Mouse (Mus musculus) erythroid progenitor cell, adult 5-6 weeks (primary cell): Measurements from ENCODE around the gene Fam126b. TPM values are rescaled to one million over a fixed set of nuclear protein-coding genes. Genes with fewer than 3 reads are reported as not detected.
A peak's percentile ranks its signal among the peaks of the same experiment; 100 is the strongest.
"Not testable (repeated sequence)": the region's sequence is repeated elsewhere in the genome, so short reads cannot be mapped to it uniquely, and the experiment has no call there.

Experiments
- ATAC-seq: replicated peaks from 2 replicates; pipeline ENCODE4 v1.8.0; 2016; ENCODE audit warnings: moderate number of reproducible peaks, mild to moderate bottlenecking, moderate TSS enrichment, inconsistent platforms; ENCODE audit not compliant: poor library complexity, low FRiP score, severe bottlenecking
- total RNA-seq, 2 experiments: library from RNA; stranded (forward) in 1 of 2; stranded (reverse) in 1 of 2; fragments of 150-400 nt in 1 of 2; fragments of 186-747, 209-891 nt in 1 of 2; gene quantifications; 2 replicates each; pipeline versions ENCODE4 v1.2.3 to v1.2.4; 2015 to 2017; ENCODE audit warnings: low replicate concordance in 2 of 2

Gene Fam126b
- total RNA-seq, 2 experiments from 2014 or later: 6.7 to 11.0 TPM

DNA sequence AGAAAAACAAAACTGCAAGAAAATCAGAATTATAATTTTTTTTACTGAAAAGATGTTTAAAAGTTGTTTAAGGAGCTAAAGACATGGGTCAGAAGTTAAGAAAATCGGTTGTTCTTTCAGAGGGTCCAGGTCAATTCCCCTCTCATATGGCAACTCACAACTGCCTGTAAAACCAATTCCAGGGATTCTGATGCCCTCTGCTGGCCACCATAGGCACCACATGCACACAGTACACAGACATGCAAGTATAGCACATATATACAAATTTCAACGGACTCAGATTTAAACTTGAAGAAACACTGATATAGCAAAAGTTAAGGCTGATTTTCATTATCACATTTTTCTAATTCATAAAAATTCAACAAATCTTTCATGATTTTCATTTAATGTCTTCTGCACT lies 6.9 kb downstream of the Fam126b start:
- peak; percentile 77; the same call in 1 of the 2 replicates for ATAC-seq

DNA sequence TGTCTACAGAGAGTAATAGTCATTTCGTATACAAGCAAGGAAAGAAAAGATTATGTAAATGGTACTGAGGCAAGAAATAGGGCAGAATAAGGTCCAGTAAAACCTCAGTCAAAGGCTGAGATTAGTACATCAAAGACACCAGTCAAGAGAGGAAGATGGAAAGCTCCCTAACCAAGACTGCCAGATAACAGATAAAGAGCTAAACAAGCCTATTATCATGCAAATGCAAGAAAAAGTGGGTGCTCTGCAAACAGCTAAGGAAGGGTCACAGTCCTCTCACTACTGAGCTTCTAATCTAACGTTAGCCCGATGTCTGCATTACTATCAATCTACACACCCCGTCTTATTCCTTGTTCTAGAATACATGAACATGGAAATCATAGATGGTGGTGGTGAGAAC lies 15.7 kb downstream of the Fam126b start:
- ATAC-seq: no peak

DNA sequence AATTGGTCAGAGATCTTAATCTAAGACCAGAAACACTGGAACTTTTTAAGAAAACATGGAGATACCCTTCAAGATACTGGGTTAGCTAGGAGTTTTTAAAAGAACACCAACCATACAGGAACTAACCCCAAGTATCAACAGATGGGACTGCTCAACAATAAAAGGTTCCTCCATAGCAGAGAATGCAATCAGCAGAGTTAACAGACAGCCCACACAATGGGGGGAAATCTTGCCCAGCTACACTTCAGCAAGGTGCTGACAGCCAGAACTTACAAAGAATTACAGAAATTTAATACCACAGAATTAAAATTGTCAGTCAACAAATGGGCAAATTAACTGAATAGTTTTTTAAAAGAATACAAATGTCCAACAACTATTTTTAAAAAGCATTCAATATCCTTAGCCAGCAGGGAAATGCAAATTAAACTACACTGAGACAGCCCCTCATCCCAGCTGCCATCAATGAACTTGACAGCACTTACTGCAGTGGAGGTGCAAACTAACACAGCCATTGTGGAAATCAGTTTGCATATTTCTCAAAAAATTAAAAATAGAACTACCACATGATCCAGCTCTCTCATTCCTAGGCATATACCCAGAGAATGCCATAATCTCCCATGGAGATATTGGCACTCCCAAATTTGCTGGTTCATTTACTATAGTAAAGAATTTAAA lies 17.5 kb downstream of the Fam126b start:
- ATAC-seq: no peak

DNA sequence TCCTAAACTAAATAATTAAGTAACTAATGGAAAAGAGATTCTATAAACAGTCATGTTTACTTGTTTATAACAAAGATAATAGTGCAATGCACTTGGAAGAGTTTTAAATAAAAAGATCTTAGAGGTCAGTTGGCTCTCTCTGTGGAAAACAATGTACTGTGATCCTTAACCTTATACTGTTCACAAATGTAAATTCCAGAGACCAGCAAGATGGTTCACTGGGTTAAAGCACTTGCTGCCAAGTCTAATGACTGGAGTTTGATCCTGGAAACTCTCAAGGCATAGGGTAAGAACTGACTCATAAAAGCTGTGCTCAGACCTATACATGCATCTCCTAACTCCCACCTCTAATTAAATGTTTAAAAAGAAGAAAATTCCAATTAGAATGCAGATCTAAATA lies 19.5 kb downstream of the Fam126b start:
- no peak for ATAC-seq

DNA sequence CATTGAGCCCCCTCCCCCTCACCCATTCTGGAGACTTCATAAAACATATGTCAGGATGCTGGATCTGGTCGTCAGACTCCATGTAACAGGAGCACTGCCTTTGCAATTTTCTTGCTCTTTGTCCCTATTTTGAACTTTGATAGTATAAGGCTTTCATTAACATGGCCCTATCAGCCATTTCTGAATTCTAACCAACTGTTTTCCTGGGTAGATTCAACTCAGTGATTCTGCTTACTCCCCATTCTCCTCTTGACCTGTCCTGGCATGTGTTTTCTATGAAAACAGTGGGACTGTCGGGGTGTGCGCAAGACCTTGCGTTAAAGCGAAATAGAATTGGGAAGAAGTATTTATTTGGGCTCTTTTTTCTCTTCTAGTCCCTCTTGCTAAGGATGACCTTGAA lies 21.1 kb downstream of the Fam126b start:
- ATAC-seq: no peak

DNA sequence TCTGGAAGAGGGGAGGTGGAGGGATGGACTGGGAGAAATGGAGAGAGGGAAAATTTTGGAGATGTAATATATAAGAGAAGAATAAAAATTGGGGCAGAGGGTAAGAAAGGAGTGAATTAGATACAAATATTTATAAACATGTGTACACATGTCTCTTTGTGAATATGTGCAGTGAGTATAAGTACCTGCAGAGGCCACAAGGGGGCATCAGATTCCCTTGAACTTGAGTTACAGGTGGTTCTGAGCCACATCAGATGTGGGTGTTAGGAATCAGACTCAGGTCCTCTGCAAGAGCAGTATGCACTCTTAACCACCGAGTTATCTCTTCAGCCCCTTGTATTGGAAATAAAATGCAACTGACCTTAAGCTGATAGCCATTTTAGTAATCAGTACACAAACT lies 23.7 kb downstream of the Fam126b start:
- ATAC-seq: peak; percentile 63; the same call in 1 of the 2 replicates

DNA sequence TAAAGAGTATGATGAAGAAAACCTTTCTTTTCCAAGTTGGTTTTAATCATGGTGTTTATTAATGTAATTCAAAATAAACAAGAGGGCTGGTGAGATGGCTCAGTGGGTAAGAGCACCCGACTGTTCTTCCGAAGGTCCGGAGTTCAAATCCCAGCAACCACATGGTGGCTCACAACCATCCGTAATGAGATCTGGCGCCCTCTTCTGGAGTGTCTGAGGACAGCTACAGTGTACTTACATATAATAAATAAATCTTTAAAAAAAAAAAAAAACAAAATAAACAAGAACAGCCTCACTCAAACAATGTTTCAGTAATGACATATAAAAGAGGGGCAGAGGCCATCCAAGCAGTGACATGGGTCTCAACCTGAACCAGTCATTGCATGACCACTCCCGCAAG lies 25.8 kb downstream of the Fam126b start:
- not testable (repeated sequence) for ATAC-seq

DNA sequence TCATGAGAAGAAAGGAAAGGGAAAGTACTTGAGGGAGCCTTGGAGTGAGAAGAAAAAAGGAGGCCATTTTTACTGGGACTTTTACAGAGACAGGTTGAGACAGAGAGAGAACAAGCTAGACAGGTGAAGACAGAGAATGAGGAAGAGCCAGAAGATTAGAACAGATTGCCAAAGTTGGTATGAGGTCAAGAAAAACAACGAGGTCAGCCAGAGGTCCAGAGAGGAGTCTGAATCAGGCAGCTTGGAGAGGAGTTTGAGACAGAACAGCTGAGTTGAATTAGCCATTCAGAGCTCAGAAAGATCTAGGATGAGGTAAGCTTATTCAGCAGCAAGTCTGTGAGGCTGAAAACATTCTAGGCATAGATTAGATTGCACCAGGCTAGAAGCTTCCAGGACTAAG lies 44.7 kb downstream of the Fam126b start:
- no peak for ATAC-seq

DNA sequence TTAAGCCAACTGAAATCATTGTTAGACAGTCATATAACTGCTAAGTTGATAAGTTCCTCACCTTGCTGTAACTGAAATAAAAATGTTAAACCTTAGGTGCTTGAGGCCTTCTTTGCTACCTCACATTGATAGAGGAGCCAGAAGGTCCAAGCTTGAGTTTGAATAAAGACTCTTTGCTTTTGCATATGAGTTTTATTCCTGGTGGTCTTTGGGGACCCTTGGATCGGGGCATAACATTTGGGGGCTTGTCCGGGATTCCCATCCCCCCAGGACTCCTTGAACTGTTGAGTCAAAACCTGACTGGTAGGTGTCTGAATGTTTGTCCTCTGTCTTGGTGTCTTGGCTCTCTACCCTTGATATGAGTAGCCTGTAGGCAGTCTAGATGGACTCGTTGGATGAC lies 78.9 kb downstream of the Fam126b start:
- no peak for ATAC-seq

DNA sequence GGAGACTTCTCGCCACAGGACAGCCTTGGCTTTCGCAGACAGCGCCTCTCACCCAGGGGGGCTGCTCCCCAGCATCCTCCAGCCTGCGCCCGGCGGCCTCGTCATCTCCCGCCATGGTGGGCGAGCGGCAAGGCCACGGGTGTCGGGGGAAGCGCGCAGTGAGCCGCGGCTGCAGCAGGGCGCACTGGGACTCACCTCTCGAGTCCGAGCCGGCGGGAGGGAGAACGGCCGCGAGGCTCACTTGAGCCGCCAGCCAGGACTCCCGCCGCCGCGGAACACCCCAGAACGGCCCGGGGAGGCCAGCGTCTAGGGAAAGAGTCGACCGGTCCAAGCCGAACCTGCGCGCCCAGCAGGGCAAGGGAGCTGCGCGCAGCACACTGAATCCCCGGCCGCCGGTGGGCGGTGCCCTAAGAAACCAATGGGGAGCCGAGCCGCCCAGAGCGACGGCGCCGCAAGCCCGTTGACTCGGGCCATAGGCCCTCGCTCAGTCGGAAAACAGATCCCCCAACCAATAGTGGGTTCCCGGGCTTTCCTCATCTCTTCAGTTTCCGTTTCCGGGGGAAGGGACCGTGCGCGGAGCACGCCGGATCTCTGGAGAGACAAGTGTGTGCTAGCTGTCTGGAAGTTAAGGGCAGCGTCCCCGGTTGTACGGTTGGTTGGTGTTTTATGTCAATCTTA lies 81.4 kb downstream of the Fam126b start, which contains the start of gene Orc2:
TSS of gene Orc2 (minus strand) at position 533 of the 678 bp plus-strand sequence.
- ATAC-seq: peak; percentile 95

DNA sequence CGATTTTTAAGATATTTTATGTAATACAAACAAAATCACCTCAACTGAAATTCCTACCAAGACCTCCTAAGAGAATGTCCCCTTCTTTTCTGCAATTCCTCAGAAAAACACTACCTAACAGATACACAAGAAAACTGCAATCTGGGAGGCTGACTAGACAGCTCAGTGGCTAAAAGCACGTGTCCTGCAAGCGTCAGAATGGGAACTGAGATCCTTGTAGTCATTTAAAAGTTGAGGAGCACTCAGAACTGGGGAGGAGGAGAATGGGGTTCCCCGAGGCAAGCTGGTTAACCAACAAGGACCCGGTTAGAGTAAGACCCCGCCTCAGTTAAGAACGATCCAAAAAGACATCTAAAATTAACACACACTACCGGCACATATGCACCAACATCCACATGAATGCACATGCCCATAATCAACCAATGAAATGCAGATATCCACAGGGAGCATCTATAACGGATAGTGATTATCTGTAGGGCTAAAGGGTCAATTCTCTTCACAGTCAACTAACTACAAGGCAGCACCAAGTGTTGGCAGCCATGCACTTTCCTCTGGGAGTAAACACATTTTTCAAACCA lies 82.2 kb downstream of the Fam126b start:
- 0 out of 2 replicates have a peak, but pooled peaks have one; percentile 2 for ATAC-seq

DNA sequence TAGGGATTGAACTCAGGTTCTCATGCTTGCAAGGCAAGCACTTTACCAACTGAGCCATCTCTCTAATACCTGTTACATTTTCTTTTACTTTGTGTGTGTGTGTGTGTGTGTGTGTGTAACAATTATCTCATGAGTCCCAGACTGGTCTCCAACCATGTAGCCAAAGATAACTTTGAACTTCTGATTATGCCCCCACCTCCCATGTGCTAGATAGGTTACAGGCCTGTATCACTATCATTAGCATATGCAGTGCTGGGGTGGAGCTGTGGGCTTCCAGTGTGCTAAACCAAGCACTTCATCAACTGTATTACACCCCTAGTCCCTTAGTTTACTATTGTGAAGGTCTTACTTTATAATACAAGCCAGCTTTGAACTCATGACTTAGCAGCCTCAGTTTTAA lies 83.0 kb downstream of the Fam126b start:
- ATAC-seq: peak; percentile 69

DNA sequence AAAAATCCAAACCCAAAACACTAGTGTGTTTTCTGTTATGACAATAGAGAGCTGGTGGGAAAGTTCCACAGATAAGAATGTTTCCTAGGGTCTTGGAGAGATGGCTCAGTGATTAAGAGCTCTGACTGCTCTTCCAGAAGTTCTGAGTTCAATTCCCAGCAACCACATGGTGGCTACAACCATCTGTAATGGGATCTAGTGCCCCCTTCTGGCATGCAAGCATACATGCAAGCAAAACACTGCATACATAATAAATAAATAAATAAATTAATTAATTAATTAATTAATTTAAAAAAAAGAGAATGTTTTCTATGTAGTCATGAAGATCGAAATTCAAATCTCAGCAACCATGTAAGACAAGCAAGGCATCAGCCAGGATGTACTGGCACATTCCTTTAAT lies 87.4 kb downstream of the Fam126b start:
- no peak for ATAC-seq

DNA sequence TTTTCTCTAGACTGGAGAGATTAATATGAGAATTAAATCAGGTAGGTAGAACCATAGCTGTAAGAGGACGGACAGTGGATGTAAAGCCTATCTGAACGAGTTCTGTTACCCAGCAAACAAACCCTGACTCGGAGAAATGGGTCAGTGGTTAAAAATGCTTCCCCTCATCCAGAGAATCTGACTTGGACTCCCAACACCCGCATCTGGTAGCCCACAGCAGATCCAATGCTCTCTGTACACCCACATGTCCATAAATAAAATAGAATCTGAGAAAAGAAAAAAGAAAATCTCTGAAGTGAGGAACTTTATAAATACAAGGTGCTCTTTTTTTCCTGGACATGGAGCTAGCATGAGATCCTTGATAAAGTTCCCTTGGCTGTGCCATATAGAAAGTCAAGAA lies 88.4 kb downstream of the Fam126b start:
- ATAC-seq: no peak

DNA sequence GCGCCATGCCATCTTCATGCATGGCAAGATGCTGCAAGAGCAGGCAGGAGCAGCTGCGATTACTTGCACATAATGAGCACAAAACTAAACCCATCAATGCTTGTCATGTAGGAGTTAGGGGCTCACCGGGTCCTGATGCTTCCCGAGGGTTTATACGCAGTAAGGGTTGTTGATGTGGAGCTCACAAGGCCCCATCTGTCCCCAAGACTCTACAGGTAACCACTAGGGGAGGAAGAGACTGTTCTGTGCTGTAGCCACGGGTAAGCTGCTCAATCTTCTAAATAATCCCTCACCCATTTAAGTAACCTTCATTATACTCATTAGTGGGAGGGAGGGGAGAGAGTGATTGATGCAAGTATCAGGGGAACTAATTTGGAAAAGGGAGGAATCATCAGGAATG lies 90.5 kb downstream of the Fam126b start:
- ATAC-seq: no peak

DNA sequence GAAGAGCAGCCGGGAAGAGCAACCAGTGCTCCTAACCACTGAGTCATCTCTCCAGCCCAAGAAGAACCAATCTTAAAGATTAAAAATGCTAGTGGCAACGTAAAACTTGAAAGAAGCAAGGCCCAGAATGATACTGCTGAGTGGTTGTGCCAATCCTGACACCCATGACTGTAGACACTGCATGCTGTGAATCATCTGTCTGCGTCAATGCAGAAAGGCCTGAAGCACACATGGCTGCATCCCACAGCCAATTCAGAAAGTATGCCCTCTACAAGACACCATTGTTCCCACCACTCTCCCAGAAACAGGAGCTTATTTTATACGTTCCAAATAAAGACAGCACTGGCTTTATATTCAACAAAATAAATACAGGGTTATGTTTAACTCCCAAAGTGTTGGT lies 103.5 kb downstream of the Fam126b start:
- no peak for ATAC-seq

DNA sequence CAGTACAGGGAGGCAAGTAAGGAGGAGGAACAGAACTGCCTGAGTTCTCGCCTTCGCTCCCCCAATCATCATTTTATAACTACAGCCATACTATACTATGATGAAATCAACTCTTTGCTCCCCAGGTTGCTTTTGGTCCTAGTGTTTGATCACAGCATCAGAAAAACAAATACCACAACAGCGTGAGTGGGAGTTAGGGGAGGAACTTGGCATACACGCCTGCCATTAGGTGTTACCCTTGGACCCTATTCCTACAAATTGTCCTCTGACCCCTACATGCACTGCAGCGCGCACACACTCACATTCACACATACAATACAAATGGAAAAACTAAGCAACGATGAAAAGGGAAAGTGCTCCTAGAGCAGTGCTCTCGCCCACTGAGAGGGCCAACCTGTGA lies 110.5 kb downstream of the Fam126b start:
- no peak for ATAC-seq
